Mouse (Mus musculus): ENCODE data around the gene Itpr2. TPM values are rescaled to one million over a fixed set of nuclear protein-coding genes. Genes with fewer than 3 reads are reported as not detected.
A peak's percentile ranks its signal among the peaks of the same experiment; 100 is the strongest.

Itpr2 gene
- total RNA-seq, 2 experiments from 2014 or later, result 16.9 to 25.3 TPM

- no peak for DNase-seq
These were observed 196.0 kb downstream of the Itpr2 start for GRCm38 (mm10) chr6:146305995-146306394.

DNA sequence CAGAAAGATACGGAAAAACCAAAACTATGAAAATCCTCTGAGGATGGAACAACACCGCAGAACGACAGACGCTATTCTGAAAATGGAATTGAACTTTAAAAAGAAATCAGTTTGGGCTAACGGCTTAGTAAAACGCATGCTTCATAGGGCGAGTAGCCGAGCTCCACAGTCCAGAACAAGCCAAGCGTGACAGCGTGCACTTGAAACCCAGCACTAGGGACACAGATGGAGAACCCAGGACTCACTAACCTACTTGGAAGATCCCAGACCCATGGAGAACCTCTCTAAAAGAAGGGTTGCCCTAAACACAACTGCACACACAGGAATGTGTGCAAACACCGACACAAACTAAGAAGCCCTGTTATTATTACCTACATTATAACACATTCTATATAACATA lies 197.9 kb downstream of the Itpr2 start:
- no peak for DNase-seq

GRCm38 (mm10) chr6:146303336-146303735 lies 198.7 kb downstream of the Itpr2 start:
- no peak for DNase-seq

DNA sequence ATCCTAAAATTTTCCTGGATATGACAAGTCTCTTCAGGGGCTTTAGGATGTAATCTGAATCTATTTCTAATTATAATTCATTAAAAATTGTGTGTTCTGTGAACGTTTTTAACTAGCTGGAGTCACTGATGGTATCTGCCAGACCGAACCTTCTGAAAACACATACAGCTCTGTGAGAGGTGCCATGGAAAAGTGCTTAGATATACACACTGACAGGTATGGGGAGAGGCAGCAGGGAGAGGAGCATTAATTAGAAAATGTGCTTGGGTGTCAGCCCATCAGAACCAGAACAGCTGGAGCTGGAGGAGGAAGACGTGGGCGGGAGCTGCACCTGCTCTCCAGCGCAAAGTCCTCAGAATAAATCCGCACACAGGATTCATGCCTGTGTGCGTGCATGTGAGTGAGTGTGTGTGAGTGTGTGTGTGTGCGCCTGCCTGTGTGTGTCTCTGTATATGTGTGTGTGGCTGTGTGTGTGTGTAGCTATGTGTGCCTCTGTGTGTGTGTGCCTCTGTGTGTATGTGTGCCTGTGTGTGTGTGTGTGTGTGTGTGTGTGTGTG lies 199.4 kb downstream of the Itpr2 start:
- no peak for DNase-seq

DNA sequence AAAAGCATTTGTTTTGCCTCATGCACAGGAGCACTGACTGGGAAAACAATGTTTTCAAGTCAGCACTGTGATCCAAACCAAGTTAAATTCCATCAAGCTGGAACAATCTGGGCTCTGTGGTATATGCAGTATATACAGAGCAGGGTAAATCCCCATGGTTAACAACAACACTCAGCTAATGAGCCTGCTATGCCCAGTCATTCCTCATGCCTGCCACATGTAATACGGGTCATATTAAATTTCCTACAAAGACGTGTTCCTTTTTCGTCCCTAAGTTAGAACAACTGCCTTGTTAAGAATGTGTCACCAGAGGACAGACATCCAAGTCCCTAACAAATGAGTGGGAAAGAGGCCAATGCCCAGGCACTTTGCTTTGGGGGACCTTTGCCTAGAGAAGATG lies 199.9 kb downstream of the Itpr2 start:
- no peak for DNase-seq

DNA sequence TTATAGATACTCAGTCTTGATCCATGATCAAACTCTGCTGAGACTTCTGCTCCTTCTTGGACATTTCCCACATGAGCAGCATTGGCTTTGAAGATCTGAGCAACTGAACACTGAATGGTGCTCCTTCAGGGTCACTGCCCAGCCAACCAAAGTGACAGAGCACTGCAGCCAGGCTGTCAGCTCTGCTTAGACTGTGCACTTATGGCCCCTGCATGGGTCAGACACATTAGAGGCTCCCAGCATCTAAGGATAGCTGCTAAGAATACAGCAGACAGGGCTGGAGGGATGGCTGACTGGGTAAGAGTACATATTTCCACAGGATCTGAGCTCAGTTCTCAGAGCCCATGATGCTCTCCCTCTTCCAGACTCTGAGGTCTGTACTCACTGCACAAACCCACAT lies 201.1 kb downstream of the Itpr2 start:
- no peak for DNase-seq

DNA sequence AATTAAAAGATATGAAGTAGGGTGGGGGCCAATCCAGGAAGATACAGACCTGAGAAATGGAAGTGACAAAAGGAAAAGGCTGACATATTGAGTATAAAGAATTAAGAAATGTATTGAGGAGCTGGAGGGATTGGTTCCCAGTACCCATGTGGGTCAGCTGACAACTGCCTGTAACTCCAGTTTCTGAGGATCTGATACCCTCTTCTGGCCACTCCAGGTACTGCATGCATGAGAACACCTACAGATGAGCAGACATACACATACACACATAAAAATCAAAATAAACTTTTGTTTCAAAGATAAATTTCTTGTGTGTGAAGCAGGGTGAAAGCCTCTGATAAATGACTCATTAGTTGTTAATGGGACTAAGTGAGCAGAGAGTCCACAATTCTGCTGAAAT lies 203.3 kb downstream of the Itpr2 start:
- no peak for DNase-seq

DNA sequence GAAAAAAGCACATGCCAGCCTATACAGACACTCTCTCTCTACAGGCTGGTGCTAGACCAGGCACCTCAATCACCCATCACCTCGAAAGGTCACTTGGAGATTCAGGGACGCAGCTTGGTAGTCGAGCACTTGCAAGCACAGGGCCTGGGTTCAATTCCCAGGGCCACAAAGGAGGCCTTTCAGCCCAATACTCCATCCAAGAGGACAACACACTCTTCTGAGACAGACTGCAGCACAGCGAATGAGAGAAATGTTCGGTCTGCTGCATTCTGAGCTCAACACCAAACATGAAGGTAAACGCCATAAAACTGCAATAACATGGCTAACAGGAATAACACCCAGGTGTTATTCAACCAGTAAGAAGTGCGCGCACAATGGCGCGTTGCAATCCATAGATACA lies 211.0 kb downstream of the Itpr2 start:
- no peak for DNase-seq

DNA sequence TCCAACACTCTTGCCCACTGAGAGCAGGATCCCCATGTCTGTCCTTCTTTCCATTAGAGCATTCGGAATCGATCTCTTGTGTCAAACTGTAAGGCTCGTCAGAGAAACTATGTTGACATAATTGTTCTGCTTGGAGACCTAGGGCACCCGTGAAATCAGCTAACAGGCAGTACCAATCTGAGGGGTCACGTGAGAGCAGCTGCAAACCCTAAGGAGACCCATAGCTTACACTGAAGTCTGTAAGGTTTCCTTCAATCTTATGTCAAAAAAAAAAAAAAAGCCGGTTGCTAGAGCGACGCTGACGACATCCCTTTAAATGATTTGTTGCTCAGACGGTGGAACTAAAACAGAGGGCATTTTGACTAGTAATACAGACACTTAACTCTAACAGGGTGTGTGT lies 212.2 kb downstream of the Itpr2 start:
- no peak for DNase-seq

DNA sequence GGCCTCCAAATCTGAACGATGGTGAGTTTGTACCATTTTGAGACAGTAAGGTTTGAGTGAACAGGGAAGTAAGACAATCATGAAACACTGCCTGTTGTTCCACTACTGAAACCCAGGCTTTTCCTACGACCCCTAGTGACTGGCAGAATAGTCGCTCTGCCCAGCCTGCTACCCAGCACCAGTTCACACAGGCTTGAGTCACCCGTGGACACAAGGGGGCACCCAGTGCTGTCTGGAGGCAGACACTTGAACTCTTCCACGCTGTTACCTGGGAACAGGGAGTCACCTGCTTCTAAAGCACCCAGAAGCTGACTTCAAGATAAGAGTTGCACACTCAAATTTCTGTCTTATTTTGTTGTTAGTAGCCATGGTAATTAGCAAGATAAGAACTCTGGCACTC lies 213.8 kb downstream of the Itpr2 start:
- no peak for DNase-seq

DNA sequence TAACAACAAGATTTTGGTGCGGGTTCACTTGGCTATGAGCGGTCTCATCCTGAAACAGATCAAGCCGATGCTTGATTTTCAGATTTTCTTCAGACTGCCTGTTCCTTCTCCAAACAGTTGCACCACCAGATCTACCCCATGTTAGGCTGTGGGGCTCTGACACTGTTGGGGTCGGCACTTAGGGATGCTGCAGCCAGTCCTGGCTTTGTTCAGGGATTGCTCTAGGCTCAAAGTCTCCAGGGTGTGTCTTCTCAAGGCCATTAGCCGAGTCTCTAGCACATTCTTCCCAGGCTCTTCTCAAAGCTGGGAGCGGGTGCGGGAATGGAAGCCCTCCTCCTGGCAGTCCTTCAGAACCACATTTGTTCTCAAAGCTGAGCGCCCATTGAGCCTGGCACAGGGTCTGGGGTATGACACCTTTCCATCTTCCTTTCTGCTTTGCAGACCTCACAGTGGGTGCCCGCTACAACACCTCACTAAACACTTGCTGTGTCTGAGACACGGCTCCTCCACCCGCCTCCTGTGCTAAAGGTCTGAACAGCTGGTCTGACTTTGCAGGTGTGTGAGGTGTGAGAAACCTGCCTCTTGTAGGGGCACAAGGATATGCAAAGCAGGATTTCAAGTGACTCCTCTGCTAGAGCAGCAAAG lies 217.0 kb downstream of the Itpr2 start:
- DNase-seq, result no peak

DNA sequence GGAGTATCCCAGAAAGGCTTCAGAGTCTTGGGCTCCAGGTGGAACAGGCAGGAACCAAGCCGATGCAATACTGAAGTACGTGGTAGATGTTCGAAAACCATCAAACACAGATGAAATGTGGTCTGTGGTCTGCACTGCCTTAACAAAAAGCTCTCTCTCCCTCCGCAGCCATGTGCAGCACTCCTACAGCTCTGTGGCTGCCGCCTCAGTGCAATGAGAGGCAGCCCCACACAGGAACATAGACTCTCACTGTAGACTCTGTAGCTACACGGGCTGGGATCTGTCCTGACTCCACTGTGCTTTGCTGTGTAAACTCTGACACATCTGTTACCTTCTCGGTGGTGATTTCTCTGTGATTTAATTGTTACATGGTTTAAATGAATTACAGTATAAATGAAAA lies 218.0 kb downstream of the Itpr2 start:
- DNase-seq, result no peak

DNA sequence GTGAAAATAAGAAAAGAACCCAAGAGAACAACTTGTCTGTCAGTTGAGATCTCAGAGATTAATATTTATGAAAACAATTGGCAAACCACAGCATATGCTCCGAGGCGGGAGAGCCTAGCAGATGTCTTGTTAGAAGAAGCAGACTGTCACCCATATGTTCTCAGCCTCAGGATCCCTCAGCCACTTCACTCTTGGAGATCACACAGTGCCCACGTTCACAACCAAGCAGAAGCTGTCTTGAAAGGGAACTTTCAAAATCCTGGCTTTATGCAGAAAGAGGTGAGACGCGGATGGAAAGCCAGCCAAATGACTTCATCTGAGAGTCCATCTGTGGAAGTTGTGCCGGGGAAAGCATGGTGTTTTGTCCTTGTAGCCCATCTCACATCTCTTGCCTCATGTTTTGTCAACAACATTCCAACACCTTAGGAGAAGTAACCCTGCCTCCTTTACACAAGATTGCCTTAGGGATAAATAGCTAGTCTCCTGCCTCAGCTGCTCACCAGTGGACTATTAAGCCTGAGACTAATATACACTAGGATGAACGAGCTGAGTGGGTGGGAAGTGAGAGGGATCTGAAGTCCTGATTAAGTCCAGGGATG lies 219.9 kb downstream of the Itpr2 start:
- no peak for DNase-seq

- DNase-seq, result peak in 1 of 2 experiments; percentile 43
These were observed 220.7 kb downstream of the Itpr2 start for GRCm38 (mm10) chr6:146281176-146281899.

- DNase-seq, result no peak
These were observed 228.8 kb downstream of the Itpr2 start for GRCm38 (mm10) chr6:146273256-146273655.

GRCm38 (mm10) chr6:146272253-146273036 lies 229.6 kb downstream of the Itpr2 start:
- peak; percentile 68 to 86 for DNase-seq

DNA sequence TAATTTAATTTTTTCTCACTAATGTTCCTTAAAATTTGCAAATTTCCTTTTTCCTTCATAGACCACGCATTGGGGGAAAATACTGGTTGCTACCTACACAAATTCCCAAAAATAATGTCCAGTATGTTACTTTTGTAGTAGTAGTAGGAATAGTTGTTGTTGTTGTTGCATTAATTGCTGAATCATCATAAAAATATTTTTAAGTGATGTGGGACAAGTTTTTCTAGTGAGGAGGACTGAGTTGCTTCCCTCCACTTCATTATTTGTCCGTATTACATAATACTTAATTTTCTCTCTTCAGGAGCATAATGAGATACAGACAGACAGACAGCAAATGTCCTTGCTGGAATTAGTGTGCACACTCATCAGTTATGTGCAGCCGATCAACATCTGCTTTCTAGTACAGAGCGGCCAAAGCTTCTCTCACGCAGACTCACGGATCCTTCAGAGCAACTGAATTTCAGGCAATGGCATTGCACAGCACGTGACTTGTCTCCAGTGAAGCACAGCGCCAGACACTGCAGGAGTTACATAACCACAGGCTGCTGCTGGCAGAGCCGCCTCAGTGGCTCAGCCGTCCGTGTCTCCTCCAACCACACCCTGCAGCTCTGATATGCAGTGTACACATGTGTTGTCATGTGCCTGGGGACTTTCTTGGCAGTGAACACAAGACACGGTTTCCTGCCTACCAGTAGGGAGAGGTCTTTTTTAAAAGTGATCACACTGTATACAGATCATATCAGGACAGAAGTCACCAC lies 231.1 kb downstream of the Itpr2 start:
- DNase-seq, result peak; percentile 91 to 95

GRCm38 (mm10) chr6:146270162-146270561 lies 231.9 kb downstream of the Itpr2 start:
- DNase-seq, result peak; percentile 66 to 68

- DNase-seq, result no peak
These were observed 232.7 kb downstream of the Itpr2 start for GRCm38 (mm10) chr6:146269291-146269690.

DNA sequence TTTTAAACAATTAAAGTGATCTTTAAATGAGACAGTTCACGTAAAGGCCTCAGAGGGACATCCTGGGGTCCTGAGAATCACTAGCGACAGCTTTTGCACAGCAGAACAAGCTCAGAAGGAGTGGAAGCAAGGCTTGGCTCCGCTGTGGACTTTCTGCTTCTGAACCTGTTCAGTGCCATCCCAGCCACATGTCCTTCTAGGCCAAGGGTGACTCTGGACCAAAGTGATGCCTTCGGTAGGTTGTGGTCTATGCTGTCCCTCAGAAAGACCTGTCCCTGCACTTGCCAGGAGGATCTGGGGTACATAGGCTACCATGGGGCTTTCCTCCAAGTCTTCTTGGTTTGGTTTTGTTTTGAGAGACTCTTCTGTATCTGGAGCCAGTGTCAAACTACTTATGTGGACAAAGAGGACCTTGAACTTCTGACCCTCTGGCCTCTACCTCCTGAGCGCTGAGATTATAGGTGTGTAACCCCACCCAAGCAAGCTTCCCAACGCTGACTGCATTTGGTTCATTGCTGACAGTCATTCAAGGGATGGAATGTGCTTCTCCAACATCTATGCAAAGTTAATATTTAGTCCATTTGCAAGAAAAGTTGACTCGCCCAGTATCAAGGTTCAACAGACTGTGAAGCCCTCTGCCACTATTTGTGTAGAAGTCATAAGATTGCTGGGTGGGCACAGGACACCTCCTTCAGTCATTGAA lies 241.2 kb downstream of the Itpr2 start:
- DNase-seq, result no peak

- no peak for DNase-seq
These were observed 243.3 kb downstream of the Itpr2 start for GRCm38 (mm10) chr6:146258751-146259150.

Data from heart, adult 18-20 months (tissue).